In the genomic region with DNA sequence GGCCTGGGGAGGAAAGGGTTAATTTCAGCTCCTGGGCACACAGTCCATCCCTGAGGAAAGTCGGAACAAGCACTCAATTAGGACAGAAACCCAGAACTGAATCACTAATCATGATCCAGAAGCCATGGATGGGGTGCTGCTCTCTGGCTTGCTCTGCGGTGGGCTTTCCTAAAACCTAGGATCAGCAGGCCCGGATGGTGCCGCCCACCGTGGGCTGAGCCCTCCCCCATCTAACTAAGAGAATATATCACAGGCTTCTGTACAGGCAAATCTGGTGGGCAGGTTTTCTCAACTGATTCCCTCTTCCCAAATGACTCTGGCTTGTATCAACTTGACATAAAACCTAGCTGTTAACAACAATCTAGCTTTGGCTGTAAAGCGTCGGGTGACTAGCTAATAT, we compare ENCODE assay signal across 20 mouse cellular contexts. TPM values are rescaled to one million over a fixed set of nuclear protein-coding genes. Genes with fewer than 3 reads are reported as not detected.
DNase-seq lines count a peak whose midpoint lies in the region; ATAC-seq and TF ChIP-seq lines count a peak whose summit lies in the region.
"Had no signal": no experiment of that assay in that cellular context is flagged by ENCODE, and none has a peak within 500 bp of the region (broad histone marks: within the 10 kb centered on the region; RNA-seq: fewer than 3 reads in every experiment).

No protein-coding gene starts in this region.

- H3K27me3 ChIP-seq in heart, embryonic 12.5 days (replicated peaks) = no peaks in the 10 kb centered on the region
- no peaks in the 10 kb centered on the region; the same call in 1 of the 2 replicates for H3K27me3 ChIP-seq in neural tube, embryonic 13.5 days
- H3K27me3 ChIP-seq in intestine, postnatal 0 days (replicated peaks; ENCODE audit: control insufficient read depth, insufficient read depth, low read length) = no peaks in the 10 kb centered on the region
- H3K27me3 ChIP-seq in liver, embryonic 12.5 days (replicated peaks) = no peaks in the 10 kb centered on the region; the same call in 1 of the 2 replicates
- H3K27me3 ChIP-seq: heart, embryonic 15.5 days had no signal

- no peak overlapping the region for H3K4me3 ChIP-seq in heart, embryonic 12.5 days
- no peak overlapping the region for H3K4me3 ChIP-seq in neural tube, embryonic 13.5 days
- no peak overlapping the region for H3K4me3 ChIP-seq in intestine, postnatal 0 days (ENCODE audit: low read depth, low read length)
- H3K4me3 ChIP-seq in liver, embryonic 12.5 days = no peak overlapping the region
- H3K4me3 ChIP-seq: heart, embryonic 15.5 days; midbrain, embryonic 10.5 days had no signal

- H3K9ac ChIP-seq in heart, embryonic 12.5 days = no peak overlapping the region
- no peak overlapping the region for H3K9ac ChIP-seq in neural tube, embryonic 13.5 days
- no peak overlapping the region for H3K9ac ChIP-seq in intestine, postnatal 0 days (ENCODE audit: low read depth, low read length)
- H3K9ac ChIP-seq in liver, embryonic 12.5 days = no peak overlapping the region
- H3K9ac ChIP-seq: heart, embryonic 15.5 days; lung, embryonic 14.5 days had no signal

- WGBS in heart, embryonic 12.5 days = 42% methylated on average over 7 of the region's 7 CpGs
- WGBS in neural tube, embryonic 13.5 days = 62% methylated on average over 7 of the region's 7 CpGs
- WGBS in intestine, postnatal 0 days = 37% methylated on average over 7 of the region's 7 CpGs
- WGBS in liver, embryonic 12.5 days (ENCODE audit: insufficient replicate concordance) = 71% methylated on average over 7 of the region's 7 CpGs

- peak; percentile 59 for DNase-seq in heart, adult 11 months
- DNase-seq in neural tube, embryonic 10.5 days (ENCODE audit: extremely low spot score, low spot score) = no peak
- DNase-seq in embryo, embryonic 9.5 days (ENCODE audit: extremely low spot score) = no peak
- no peak for DNase-seq in natural killer cell, adult 2 months (ENCODE audit: low spot score in 2 of 2)
- DNase-seq: adrenal gland, postnatal 14 days; cerebellum, adult 11-12 months; gastrocnemius, postnatal 36 days; kidney, postnatal 36 days; layer of hippocampus, adult 9-11 months; lung, postnatal 4 days; thymus, postnatal 14 days had no signal

- no peaks in the 10 kb centered on the region for H3K36me3 ChIP-seq in heart, embryonic 12.5 days
- H3K36me3 ChIP-seq in neural tube, embryonic 13.5 days = peaks cover 2% of the 10 kb centered on the region
- H3K36me3 ChIP-seq in intestine, postnatal 0 days (ENCODE audit: control insufficient read depth, insufficient read depth) = no peaks in the 10 kb centered on the region
- no peaks in the 10 kb centered on the region for H3K36me3 ChIP-seq in liver, embryonic 12.5 days
- H3K36me3 ChIP-seq: heart, embryonic 15.5 days; midbrain, embryonic 10.5 days had no signal

- peaks cover 5% of the 10 kb centered on the region; the same call in 1 of the 2 replicates for H3K9me3 ChIP-seq in heart, embryonic 12.5 days (replicated peaks)
- H3K9me3 ChIP-seq in neural tube, embryonic 13.5 days = peaks cover 17% of the 10 kb centered on the region; the same call in 1 of the 2 replicates
- H3K9me3 ChIP-seq in intestine, postnatal 0 days (ENCODE audit: control insufficient read depth) = no peaks in the 10 kb centered on the region
- no peaks in the 10 kb centered on the region for H3K9me3 ChIP-seq in liver, embryonic 12.5 days (replicated peaks)
- H3K9me3 ChIP-seq: heart, embryonic 15.5 days had no signal

- no peak overlapping the region for H3K27ac ChIP-seq in heart, embryonic 12.5 days (ENCODE audit: poor library complexity, severe bottlenecking)
- no peak overlapping the region for H3K27ac ChIP-seq in neural tube, embryonic 13.5 days (replicated peaks)
- peak overlapping the region; percentile 37 for H3K27ac ChIP-seq in intestine, postnatal 0 days (ENCODE audit: low read depth, low read length)
- no peak overlapping the region for H3K27ac ChIP-seq in liver, embryonic 12.5 days
- H3K27ac ChIP-seq: heart, embryonic 15.5 days; midbrain, embryonic 10.5 days had no signal

- no peak overlapping the region for H3K4me2 ChIP-seq in heart, embryonic 12.5 days
- 0 out of 2 replicates have a peak overlapping the region, but pooled peaks have one; percentile 0 for H3K4me2 ChIP-seq in neural tube, embryonic 13.5 days
- peak overlapping the region; percentile 14; the same call in 1 of the 2 replicates for H3K4me2 ChIP-seq in intestine, postnatal 0 days (replicated peaks; ENCODE audit: low read depth)
- no peak overlapping the region for H3K4me2 ChIP-seq in liver, embryonic 12.5 days
- H3K4me2 ChIP-seq: lung, embryonic 14.5 days had no signal

- H3K4me1 ChIP-seq in heart, embryonic 12.5 days (replicated peaks) = 0 out of 2 replicates have a peak, but pooled peaks cover 6% of the 10 kb centered on the region
- H3K4me1 ChIP-seq in neural tube, embryonic 13.5 days (replicated peaks) = peaks cover 6% of the 10 kb centered on the region; the same call in 1 of the 2 replicates
- no peaks in the 10 kb centered on the region; the same call in 1 of the 2 replicates for H3K4me1 ChIP-seq in intestine, postnatal 0 days (replicated peaks; ENCODE audit: control insufficient read depth, insufficient read depth, low read length)
- 0 out of 2 replicates have a peak, but pooled peaks cover 7% of the 10 kb centered on the region for H3K4me1 ChIP-seq in liver, embryonic 12.5 days

- ATAC-seq in heart, embryonic 12.5 days (ENCODE audit: insufficient number of reproducible peaks, low FRiP score) = no peak
- peak; percentile 48; the same call in 1 of the 2 replicates for ATAC-seq in neural tube, embryonic 13.5 days (ENCODE audit: low read depth)
- no peak for ATAC-seq in intestine, postnatal 0 days
- no peak for ATAC-seq in liver, embryonic 12.5 days
- ATAC-seq: inflammation-experienced regulatory T-cells, adult 6 months had no signal

- no peak for TF ChIP-seq CTCF in intestine, postnatal 0 days (IDR thresholded peaks at IDR 0.05; ENCODE audit: low read depth)

RNA-seq across cellular contexts. Expression of a gene that starts 12.2 kb away (rescaled TPM):
- 1.4 and 1.6 TPM in 2 replicates for polyA plus RNA-seq in heart, embryonic 12.5 days (2016; fragmentation: Nextera tagmentation; extraction: Ambion mirVana)
- polyA plus RNA-seq in neural tube, embryonic 13.5 days (2015; fragmentation: Nextera tagmentation; extraction: Ambion mirVana) = 22.2 and 24.0 TPM in 2 replicates
- polyA plus RNA-seq in intestine, postnatal 0 days (2015; fragmentation: Nextera tagmentation; extraction: Ambion mirVana) = 1.2 and 1.8 TPM in 2 replicates
- 0.11 and 0.12 TPM in 2 replicates for polyA plus RNA-seq in liver, embryonic 12.5 days (2016; fragmentation: Nextera tagmentation; extraction: Ambion mirVana)
- polyA plus RNA-seq: liver, adult 2 months had no signal

RNA-seq across cellular contexts. Expression of a gene that starts 13.5 kb away (rescaled TPM):
- 0.34 and 0.49 TPM in 2 replicates for polyA plus RNA-seq in heart, embryonic 12.5 days (2016; fragmentation: Nextera tagmentation; extraction: Ambion mirVana)
- polyA plus RNA-seq in neural tube, embryonic 13.5 days (2015; fragmentation: Nextera tagmentation; extraction: Ambion mirVana) = 0.40 and 1.6 TPM in 2 replicates
- polyA plus RNA-seq in intestine, postnatal 0 days (2015; fragmentation: Nextera tagmentation; extraction: Ambion mirVana) = 131 and 132 TPM in 2 replicates
- polyA plus RNA-seq in liver, embryonic 12.5 days (2016; fragmentation: Nextera tagmentation; extraction: Ambion mirVana) = 2.6 and 4.7 TPM in 2 replicates

RNA-seq across cellular contexts. Expression of a gene that starts 30.1 kb away (rescaled TPM):
- polyA plus RNA-seq in heart, embryonic 12.5 days (2016; fragmentation: Nextera tagmentation; extraction: Ambion mirVana) = 26.8 and 27.9 TPM in 2 replicates
- polyA plus RNA-seq in neural tube, embryonic 13.5 days (2015; fragmentation: Nextera tagmentation; extraction: Ambion mirVana) = 18.8 and 19.6 TPM in 2 replicates
- polyA plus RNA-seq in intestine, postnatal 0 days (2015; fragmentation: Nextera tagmentation; extraction: Ambion mirVana) = 80.9 and 84.6 TPM in 2 replicates
- polyA plus RNA-seq in liver, embryonic 12.5 days (2016; fragmentation: Nextera tagmentation; extraction: Ambion mirVana) = 46.6 and 50.5 TPM in 2 replicates

RNA-seq across cellular contexts. Expression of a gene that starts 30.6 kb away (rescaled TPM):
- polyA plus RNA-seq in heart, embryonic 12.5 days (2016; fragmentation: Nextera tagmentation; extraction: Ambion mirVana) = 105 and 106 TPM in 2 replicates
- polyA plus RNA-seq in neural tube, embryonic 13.5 days (2015; fragmentation: Nextera tagmentation; extraction: Ambion mirVana) = 145 and 151 TPM in 2 replicates
- 62.6 and 63.3 TPM in 2 replicates for polyA plus RNA-seq in intestine, postnatal 0 days (2015; fragmentation: Nextera tagmentation; extraction: Ambion mirVana)
- 119 and 126 TPM in 2 replicates for polyA plus RNA-seq in liver, embryonic 12.5 days (2016; fragmentation: Nextera tagmentation; extraction: Ambion mirVana)

RNA-seq across cellular contexts. Expression of a gene that starts 41.2 kb away (rescaled TPM):
- polyA plus RNA-seq in heart, embryonic 12.5 days (2016; fragmentation: Nextera tagmentation; extraction: Ambion mirVana) = 6.1 and 7.7 TPM in 2 replicates
- polyA plus RNA-seq in neural tube, embryonic 13.5 days (2015; fragmentation: Nextera tagmentation; extraction: Ambion mirVana) = 1.6 and 2.4 TPM in 2 replicates
- 4.0 and 4.9 TPM in 2 replicates for polyA plus RNA-seq in intestine, postnatal 0 days (2015; fragmentation: Nextera tagmentation; extraction: Ambion mirVana)
- polyA plus RNA-seq in liver, embryonic 12.5 days (2016; fragmentation: Nextera tagmentation; extraction: Ambion mirVana) = 0.21 and 0.41 TPM in 2 replicates

Comparison
In these comparisons a context has a peak if more than half of its experiments do, and no peak if none do; other contexts are left out.
1. H3K4me2 ChIP-seq: peak in neural tube, embryonic 13.5 days (single experiment) and intestine, postnatal 0 days (single experiment); none in heart, embryonic 12.5 days (single experiment) and liver, embryonic 12.5 days (single experiment).
2. RNA of a gene that starts 13.5 kb away (polyA plus RNA-seq): 131 to 132 TPM in intestine, postnatal 0 days; 2.6 to 4.7 TPM in liver, embryonic 12.5 days, 0.40 to 1.6 TPM in neural tube, embryonic 13.5 days and 0.34 to 0.49 TPM in heart, embryonic 12.5 days; every median in the first group is over 10 times any median in the second.